Mouse (Mus musculus): ENCODE data around the gene Acvr2b.

DNA sequence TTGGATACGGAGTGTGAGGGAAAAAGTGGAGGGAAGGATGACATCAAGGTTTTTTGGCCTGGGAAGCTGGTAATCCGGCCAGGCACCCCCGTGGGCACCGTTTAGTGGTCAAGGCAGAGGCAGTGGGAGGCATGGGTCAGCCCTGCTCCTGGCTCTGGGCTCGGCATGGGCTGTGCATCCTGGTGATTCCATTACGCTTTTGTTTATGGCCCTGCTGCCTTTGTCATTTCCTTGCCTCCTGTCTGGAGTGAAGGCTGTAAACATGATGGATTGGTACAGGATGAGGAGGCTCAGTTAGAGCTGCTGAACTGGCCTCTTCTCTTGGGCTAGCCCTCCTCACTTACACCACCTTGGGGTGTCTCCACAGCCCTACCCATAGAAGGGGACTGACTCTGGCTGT lies 75.8 kb downstream of the Acvr2b start:
- TF ChIP-seq GATA1 (IDR thresholded peaks at IDR 0.05; ENCODE audit: low read length) = no peak
- no peak for TF ChIP-seq TAL1 (IDR thresholded peaks at IDR 0.05; ENCODE audit: low read length)

Data from erythroblast, embryonic 14.5 days (primary cell).